Mouse (Mus musculus): Measurements from ENCODE around the gene Atp5d. TPM values are rescaled to one million over a fixed set of nuclear protein-coding genes. Genes with fewer than 3 reads are reported as not detected.
"Not testable (repeated sequence)": the region's sequence is repeated elsewhere in the genome, so short reads cannot be mapped to it uniquely, and the experiment has no call there.

The Atp5d gene
- total RNA-seq, 2 experiments from 2014 or later = 401 to 425 TPM

DNA sequence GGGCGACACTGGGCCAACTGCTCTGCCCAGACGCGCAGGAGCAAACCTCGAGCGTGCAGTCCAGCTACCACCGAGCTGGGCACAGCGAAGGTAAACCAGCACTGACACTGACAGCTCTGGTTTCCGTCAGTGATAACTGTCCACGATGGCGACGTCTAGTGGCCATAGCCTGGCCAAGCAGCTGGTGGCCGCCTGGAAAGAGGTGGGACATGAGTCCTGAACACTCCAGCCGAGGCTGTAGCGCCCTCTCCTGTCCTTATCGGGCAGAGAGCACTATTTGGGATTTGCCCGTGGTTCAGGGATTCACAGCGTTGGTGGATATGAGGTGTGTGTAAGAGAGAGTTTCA is 26.5 kb downstream of the Atp5d start:
- DNase-seq (ENCODE audit: low spot score in 2 of 2) = peak; percentile 86 to 94

DNA sequence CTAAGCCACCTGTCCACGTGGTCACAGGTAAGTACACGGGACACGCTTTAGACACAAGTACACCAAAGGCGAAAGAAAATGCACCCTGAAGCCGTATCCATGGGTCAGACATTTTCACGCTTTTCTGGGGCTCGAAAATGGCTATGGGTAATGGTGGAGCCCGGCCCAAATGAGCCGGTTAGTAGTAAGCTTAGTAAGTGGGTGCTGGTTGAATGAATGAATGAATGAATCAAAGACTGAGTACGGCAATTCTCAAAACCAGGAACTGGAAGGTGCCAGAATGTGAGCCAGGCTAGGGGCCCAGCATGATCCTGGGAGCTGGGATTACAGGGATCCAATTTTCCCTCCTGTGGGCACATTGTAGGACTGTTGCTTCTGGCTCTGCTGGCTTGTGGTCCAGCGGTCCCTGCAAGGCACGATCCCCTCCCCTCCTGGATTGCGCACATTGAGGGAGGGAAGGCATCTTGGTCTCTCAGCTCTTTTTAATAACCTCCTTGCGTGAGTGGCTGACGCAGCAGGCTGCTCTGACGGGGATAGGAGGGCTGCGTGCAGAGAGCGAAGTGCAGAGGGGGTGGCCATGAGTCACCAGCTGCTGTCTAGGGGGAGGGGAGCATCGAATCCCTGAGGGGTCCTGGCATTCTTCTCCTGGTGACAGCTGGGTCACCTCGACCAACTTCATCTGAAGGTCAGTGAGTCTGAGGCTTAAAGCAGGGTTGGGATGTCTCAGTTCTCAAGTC is 27.1 kb downstream of the Atp5d start, which contains the start of gene Cirbp:
Gene Cirbp, plus strand, starts transcription at position 594 of the 737 bp plus-strand sequence.
- DNase-seq (ENCODE audit: low spot score in 2 of 2) = no peak

DNA sequence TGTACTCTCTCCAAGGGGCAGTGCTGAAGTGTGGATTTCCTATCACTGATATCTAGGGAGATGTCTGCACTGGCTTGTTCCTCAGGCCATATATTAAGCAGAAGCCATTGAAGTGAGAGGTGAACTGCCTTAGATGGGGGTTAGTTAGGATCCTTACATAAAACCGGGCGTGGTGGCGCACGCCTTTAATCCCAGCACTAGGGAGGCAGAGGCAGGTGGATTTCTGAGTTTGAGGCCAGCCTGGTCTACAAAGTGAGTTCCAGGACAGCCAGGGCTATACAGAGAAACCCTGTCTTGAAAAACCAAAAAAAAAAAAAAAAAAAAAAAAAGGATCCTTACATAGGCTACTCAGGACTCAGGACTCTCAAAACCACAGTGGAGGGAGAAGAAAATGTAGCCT is 27.7 kb downstream of the Atp5d start:
- not testable (repeated sequence) for DNase-seq (ENCODE audit: low spot score in 2 of 2)

DNA sequence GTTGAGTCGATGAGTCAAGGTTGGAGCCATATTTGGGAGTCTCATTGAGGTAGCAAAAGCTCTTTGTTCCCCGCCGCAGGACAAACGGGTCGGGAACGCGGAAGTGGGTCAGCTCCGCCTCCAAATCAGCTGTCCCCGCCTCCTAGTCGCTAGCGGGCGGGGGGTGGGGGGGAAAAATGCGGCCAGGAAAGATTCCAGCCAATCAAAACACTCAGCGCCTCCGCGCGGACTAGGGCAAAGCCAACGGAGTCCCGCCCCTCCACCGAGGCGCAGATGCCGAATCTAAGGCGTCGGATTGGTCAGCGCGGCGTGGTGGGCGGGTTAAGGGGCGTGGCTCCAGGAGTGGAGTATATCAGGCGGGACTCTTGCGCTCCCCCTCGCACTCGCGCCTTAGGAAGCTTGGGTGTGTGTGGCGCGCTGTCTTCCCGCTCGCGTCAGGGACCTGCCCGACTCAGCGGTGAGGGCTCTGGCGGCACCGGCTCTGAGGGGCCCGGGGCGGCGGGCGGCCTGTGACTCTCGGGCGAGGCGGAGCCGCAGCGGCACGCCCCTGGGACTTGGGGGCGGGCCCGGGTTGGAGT is 29.1 kb downstream of the Atp5d start:
- peak; percentile 97 to 98 for DNase-seq (ENCODE audit: low spot score in 2 of 2)

DNA sequence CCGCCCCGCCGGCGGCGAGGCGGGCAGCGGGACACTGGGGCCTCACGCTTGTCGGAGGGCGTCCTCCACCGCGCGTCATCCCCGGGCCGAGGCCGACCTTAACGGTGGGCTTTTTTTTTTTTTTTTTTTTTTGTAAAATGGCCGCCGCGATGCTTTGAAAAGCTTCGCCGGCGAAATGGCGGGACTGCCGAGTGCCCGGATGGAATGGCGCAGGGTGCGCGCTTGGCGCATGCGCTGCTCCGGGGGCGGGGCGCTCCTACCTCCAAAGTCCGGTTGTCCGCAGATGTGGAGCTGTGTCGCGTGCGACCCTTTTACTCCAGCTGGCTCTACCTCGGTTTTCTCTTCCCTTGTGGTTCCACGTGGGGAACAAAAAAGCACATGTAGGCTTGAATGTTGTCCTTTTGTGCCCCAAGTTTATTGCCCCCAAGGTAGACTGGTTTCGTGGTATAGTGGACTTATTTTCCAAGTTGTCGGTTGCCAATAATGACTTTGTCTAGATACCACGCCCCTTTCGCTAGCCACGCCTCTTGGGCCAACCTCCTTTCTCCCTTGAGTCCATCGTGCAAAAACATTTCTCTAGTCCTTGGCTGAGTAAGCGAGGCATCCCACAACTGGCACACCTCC is 29.7 kb downstream of the Atp5d start:
- DNase-seq (ENCODE audit: low spot score in 2 of 2) = peak; percentile 88 to 95

DNA sequence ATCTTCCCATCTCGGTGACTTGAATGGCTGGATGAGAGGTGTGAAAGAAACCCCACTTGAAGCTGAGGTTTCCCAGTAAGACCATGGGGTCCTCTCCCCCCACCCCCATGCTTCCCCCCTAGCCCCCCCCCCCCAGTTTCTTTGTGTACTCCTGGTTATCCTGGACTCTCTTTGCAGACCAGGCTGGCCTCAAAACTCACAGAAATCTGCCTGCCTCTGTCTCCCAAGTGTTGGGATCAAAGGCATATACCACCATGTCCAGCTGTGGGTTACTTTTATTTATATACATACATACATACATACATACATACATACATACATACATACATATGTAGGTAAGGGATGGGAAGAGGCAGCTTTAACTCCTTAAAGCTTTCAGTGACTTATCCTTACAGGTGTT is 30.6 kb downstream of the Atp5d start:
- DNase-seq (ENCODE audit: low spot score in 2 of 2) = no peak

DNA sequence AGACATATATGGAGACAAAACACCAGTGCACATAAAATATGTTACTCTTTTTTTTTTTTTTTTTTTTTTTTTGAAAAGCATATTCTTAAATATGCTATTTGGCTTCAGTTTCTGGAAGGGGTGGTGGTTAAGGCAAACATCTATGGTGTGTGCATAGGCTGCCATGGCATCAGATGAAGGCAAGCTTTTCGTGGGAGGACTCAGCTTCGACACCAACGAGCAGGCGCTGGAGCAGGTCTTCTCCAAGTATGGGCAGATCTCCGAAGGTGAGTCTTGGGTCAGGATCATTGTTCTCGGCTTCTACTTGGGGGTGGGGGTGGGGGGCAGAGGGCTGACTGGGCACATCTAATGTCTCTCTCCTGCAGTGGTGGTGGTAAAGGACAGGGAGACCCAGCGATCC is 31.2 kb downstream of the Atp5d start:
- no peak for DNase-seq (ENCODE audit: low spot score in 2 of 2)

DNA sequence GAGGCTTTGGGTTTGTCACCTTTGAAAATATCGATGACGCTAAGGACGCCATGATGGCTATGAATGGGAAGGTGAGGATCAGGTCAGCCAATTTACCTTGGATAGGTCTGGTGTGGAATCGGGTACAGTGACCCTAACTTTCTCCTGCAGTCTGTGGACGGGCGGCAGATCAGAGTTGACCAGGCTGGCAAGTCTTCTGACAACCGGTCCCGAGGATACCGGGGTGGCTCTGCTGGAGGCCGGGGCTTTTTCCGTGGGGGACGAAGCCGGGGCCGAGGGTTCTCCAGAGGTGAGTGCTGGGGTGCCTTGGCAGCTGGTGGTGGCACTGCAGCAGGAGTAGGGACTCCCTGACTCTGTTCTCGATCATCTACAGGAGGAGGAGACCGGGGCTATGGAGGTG is 31.6 kb downstream of the Atp5d start:
- no peak for DNase-seq (ENCODE audit: low spot score in 2 of 2)

DNA sequence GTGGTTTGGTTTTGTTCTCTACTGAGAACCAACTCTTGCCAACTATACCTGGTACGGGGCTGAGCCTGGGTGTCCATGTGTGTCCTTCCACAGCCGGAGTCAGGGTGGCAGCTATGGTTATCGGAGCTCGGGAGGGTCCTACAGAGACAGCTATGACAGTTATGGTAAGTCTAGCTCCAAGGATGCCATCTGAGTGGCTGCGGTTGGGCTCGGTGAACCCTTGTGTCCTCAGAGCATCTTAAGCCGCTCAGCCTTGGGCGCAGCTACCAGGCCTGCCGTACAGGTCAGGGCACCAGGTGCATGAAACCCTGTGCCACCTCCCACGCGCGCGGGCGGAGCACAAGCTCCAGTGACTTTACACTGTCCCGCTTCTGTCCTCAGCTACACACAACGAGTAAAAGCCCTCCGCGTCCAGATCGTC is 32.2 kb downstream of the Atp5d start:
- no peak for DNase-seq (ENCODE audit: low spot score in 2 of 2)

DNA sequence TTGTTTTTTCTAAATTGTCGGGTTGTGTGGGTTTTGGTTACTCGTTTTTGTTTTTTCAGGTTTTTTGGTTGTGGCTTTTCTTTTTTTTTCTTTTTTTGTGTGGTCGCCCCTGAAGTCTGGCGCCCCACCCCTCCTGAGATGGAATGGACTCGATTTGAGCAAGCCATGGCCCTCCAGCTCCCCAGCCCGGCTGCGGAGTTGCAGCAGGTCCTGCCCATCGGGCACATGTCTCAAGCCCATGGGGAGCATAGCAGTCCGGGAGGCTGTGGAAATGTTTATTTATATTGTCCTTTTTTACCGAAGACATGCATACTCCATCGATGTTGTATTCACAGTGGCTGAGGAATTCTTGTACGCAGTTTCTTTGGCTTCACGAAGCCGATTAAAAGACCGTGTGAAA is 32.8 kb downstream of the Atp5d start:
- no peak for DNase-seq (ENCODE audit: low spot score in 2 of 2)

DNA sequence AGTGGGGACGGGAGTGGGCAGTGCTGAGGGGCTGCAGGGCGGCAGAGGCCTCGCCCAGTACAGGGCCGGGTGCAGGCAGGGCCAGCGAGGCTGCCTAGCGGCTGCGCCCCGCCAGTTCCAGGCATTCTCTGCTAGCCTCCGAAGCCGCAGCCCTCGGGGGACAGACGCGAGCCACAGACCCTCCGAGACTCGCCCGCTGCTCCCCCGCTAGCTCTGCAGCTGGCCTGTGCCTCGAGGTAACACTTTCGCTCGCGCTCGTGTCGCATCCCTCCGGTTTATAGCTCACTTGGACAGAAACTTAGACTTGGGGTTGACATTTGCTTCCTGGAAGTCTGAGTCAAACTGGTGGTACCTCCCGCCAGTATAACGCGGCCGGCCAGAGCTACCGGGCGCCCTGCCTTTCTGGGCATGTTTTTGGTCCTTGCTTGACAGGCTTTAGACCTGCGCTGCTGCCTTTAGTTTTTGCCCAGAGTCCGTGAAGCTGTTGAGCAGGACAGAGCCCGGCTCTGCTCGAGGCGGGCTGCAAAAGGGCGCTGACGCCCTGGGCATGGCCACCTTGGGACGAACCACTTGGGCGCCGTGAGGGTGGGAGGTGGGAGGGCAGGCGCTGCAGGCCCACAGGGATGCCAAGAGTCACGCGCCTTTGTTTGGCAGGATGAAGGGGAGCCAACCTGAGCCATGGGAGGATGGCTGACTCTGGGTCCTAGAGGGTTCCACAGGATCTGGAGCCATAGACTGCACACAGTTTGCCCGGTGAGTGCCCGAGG is 33.5 kb downstream of the Atp5d start:
- DNase-seq (ENCODE audit: low spot score in 2 of 2) = no peak

DNA sequence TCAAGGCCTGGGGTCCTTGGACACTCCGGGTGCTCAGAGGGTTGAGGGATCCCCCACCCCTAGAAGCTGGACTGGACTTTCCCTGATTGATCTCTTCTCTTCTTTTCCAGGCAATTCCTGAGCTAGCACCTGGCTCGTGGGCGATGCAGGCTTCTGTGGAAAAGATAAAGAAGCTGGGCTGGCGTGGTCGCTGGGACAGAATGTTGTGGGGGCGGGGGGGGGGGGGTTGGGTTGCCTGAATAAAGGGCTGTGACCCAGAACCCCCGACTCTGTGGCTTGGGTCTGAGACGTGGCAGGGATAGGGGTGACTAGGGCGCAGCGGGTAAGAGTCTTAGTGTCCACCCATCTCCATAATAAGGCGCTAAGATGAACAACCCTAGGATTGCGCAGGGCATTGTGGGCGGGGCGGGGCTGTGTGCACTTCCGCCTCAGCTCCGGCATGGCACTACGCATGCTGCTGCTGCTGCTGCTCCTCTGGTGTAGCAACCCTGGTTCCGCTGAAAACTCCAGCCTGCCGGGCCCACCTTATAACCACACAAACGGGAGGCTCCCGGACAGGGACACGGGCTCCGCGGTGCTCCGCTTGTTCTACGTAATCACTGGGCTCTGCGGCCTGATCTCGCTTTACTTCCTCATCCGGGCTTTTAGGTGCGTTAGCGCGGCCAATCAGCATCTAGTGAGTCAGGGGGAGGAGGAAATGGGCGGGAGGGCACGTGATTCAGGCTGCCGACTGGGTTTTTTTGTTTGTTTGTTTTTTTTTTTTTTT is 34.3 kb downstream of the Atp5d start, which contains the start of gene 1600002K03Rik:
Gene 1600002K03Rik, plus strand, starts transcription at position 418 of the 766 bp plus-strand sequence.
- DNase-seq (ENCODE audit: low spot score in 2 of 2) = peak in 1 of 2 experiments; percentile 85

DNA sequence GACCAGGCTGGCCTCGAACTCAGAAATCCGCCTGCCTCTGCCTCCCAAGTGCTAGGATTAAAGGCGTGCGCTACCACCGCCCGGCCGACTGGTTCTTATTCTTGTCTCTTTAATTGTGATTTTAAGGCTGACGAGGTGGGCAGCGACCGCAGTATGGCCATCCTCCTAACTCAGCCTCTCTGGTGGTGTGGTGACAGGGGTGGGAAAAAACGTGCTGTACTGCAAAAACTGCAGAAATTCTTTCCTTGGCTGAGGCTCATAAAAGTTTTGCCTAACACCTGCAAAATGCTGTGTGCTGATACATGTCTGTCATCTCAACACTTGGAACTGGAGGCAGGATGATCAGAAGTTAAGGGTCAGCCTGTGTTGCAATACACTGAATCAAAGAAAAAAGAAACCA is 34.9 kb downstream of the Atp5d start:
- DNase-seq (ENCODE audit: low spot score in 2 of 2) = no peak

DNA sequence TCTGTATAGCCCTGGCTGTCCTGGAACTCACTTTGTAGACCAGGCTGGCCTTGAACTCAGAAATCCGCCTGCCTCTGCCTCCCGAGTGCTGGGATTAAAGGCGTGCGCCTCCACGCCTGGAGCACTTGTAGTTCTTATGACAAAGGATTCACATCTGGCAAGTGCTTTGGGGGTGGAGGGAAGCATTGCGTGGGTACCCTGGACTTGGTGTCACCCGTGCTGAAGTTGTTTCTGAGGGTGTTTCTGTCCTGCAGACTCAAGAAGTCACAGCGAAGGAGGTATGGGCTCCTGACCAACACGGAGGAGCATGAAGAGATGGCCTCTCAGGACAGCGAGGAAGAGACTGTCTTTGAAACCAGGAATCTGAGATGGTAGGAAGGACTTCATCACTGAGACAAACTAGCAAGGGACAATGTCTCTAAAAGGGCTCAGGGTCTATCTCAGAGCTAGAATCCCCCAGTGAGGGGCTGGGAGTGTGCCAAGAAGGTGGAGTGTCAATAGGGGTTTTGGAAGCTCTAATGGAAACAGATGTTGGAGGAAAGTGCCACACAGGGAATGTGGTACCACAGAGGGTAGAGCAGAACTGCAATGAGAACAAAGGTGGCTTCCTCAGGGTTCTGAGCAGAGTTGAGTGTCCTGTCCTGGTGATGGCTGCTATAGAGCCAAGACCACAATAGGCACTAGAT is 35.7 kb downstream of the Atp5d start:
- no peak for DNase-seq (ENCODE audit: low spot score in 2 of 2)

DNA sequence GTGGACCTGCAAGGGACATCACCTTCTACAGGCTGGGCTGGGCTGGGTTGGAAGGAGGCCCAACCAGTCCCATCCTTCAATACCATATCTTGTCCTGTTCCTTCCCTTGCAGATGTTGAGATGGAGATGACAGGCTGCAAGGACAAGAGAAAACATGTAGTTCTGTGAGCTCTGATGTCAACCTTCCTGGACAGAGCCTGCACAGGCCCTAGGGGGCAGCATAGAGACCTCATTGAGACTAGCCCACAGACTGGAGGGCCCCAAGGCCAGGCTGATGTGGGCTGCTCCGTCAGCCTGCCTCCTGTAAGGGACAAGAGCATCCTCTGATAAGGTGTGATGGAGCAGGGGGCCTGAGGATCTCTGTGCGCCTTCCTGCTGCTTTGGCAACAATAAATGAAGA is 36.3 kb downstream of the Atp5d start:
- DNase-seq (ENCODE audit: low spot score in 2 of 2) = no peak

DNA sequence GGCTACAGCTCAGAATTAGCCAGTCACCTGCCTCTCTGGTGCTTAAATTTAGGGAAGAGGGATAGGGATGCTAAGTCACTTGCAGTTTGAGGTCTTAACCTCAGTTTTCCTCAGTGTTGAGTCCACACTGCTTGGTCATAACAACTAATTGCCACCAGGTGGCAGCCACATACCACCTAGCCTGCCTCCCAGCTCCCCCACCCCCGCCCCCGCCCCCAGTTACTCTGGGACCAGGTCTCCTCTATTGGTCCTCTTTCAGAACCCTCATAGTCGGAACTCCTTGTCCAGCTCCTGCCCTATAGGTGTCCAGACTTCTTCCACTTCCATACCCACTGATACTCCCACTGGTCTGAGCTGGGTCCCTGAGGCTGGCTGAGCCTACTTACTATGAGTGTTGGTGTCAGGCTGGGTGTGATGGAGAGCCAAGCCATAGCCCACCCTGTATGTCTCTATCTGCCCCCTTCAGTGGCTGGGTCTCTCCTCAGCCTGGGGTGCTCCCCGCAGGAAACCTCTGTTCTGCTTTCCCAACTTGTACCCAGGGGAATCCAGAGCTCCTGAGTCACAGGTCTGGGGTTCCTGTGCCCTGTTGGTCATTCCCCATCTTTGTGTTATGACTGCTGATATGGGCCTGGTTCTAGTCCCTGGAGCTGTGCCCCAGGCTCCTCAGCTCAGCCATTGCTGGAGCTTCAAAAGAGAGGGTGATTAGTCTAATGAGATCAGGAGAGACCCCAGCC is 37.3 kb downstream of the Atp5d start:
- DNase-seq (ENCODE audit: low spot score in 2 of 2) = no peak

DNA sequence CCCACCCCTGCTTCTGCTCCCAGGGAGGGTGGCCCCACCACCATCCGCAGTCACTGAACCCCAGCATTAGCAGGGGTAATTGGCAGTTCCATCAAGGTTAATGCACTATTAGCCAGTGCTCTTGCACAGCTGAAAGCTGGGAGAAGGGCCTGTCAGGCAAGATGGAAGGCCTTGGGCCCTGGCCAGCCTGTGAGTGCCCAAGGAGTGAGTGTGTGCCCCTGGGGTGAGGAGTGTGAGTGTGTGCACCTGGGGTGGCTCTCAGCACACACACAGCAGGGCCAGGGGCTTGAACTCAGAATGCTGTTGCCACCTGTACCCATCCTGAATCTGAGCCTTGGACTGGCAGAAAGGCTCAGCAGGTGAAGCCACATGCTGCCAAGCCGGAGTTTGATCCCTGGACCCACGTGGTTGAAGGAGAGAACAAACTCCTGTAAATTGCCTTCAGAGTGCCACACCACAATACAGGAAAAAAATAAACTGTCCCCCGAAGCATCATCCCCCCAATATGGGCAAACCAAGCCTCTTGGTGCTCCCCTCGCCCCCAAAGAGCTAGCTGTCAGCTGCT is 37.9 kb downstream of the Atp5d start:
- no peak for DNase-seq (ENCODE audit: low spot score in 2 of 2)

DNA sequence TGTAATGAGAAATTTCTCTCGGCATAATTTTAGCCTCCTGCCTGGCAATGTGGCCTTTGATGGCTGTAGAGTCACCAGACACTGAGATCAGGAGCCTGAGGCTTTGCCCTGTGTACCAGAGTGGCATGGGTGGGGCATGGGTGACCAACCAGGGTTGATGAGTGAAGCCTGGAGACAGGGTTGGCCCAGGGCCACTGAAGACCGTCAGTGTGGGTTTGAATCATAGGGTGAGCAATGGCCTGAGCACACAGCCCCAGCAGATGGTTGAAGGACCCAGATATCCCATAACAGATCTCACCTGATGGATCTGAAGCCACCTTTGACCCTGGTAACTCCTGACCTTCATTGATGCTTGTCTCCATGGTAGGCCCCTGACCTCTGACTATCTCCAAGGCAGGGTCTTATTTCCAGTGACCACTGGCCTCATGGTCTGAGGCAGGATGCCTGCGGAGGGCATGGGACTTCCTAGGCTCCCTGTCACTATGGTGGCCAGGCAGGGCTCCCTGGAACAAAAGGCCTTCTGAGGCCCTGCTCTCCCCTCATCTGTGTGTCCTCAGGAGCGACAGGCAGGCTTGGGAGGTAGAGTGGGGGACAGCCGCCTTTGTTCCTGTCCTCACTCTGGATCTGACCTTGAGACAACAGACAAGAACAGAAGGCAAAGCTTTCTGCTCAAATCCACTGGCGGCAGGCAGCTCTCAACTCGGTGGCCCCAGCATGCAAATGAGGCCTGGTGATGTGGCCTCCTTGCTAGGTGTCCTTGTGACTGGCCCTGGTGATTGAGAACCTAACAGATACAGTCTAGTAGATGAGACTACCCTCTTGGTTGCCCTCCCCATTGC is 39.2 kb downstream of the Atp5d start:
- DNase-seq (ENCODE audit: low spot score in 2 of 2) = no peak

Data from adrenal gland, postnatal 4 days (tissue).